Mouse (Mus musculus): ENCODE measurements at regions not wholly inside any gene's neighbourhood (a gene's known extent, or its start where the extent isn't known, plus 50 kb on each side); places are given as distances from the start of the nearest gene placed in this dataset.

- in situ Hi-C loops (cut with MboI, MseI) = no loop called here
These were observed 87.9 kb upstream of the Itprid2 start for GRCm38 (mm10) chr2:79547284-79547683.

GRCm38 (mm10) chr2:79548039-79548600, 87.0 kb upstream of the Itprid2 start:
- in situ Hi-C loops (cut with MboI, MseI) = no loop called here

GRCm38 (mm10) chr2:79549781-79550180, 85.4 kb upstream of the Itprid2 start:
- in situ Hi-C loops (cut with MboI, MseI) = no loop called here

GRCm38 (mm10) chr2:79550432-79550831, 84.7 kb upstream of the Itprid2 start:
- in situ Hi-C loops (cut with MboI, MseI) = no loop called here

- in situ Hi-C loops (cut with MboI, MseI) = no loop called here
These were observed 82.7 kb upstream of the Itprid2 start for GRCm38 (mm10) chr2:79552481-79552880.

- in situ Hi-C loops (cut with MboI, MseI) = no loop called here
These were observed 79.8 kb upstream of the Itprid2 start for GRCm38 (mm10) chr2:79555395-79555794.

- in situ Hi-C loops (cut with MboI, MseI) = no loop called here
These were observed 77.8 kb upstream of the Itprid2 start for GRCm38 (mm10) chr2:79557361-79557760.

- in situ Hi-C loops (cut with MboI, MseI) = no loop called here
These were observed 68.7 kb upstream of the Itprid2 start for GRCm38 (mm10) chr2:79566280-79566933.

GRCm38 (mm10) chr2:79567413-79567934, 67.7 kb upstream of the Itprid2 start:
- in situ Hi-C loops (cut with MboI, MseI) = no loop called here

- in situ Hi-C loops (cut with MboI, MseI) = no loop called here
These were observed 65.5 kb upstream of the Itprid2 start for GRCm38 (mm10) chr2:79569663-79570062.

GRCm38 (mm10) chr2:79571910-79572309, 63.2 kb upstream of the Itprid2 start:
- in situ Hi-C loops (cut with MboI, MseI) = no loop called here

- in situ Hi-C loops (cut with MboI, MseI) = no loop called here
These were observed 60.1 kb upstream of the Itprid2 start for GRCm38 (mm10) chr2:79575074-79575473.

- in situ Hi-C loops (cut with MboI, MseI) = no loop called here
These were observed 50.0 kb upstream of the Itprid2 start for GRCm38 (mm10) chr2:79585022-79585774.
